In the genomic region with DNA sequence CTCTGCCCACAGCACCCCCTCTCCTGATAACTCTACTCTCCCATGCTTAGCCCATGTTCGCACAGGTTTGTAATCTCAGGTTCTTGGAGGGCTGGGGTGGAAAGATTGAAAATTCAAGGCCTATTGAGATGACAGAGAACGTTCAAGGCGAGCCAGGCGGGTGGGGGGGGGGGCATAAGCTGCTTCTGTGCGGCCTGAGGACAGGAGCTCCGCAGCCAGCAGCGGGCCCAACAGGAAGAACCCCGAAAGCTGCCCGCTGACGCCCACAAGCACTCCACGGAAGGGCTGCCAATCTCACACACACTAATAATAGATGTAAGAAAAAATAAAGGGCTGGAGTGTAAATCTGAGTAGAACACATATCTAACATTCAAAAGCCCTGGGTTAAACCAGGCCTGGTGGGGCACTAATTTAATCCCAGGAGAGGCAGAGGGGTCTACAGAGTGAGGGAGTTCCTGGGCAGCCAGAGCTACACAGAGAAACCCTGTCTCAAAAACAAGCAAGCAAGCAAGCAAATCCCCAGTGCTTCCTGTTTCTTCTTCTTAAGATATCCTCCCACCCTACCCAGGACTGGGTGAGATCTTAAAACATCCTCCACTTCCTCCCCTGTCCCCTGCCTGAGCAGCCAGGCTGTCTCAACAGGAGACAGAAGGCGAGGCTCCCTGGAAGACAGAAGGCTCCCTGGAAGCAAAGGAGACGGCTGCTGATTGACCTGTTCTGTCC, we compare ENCODE assay signal across 15 mouse cellular contexts. TPM values are rescaled to one million over a fixed set of nuclear protein-coding genes. Genes with fewer than 3 reads are reported as not detected.
DNase-seq lines count a peak whose midpoint lies in the region; ATAC-seq and TF ChIP-seq lines count a peak whose summit lies in the region.
"Had no signal": no experiment of that assay in that cellular context is flagged by ENCODE, and none has a peak within 500 bp of the region (broad histone marks: within the 10 kb centered on the region; RNA-seq: fewer than 3 reads in every experiment).

No protein-coding gene starts in this region.

- no peak overlapping the region for H3K4me3 ChIP-seq in kidney, adult 2 months (ENCODE audit: insufficient read depth, low read depth, low read length)
- H3K4me3 ChIP-seq in kidney, embryonic 14.5 days (ENCODE audit: low read length) = no peak overlapping the region
- H3K4me3 ChIP-seq in MEL (ENCODE audit: control insufficient read depth in 1 of 2, insufficient read depth in 1 of 2, low read depth in 2 of 2, low read length in 2 of 2) = peak overlapping the region; percentile 38 to 41

- H3K4me1 ChIP-seq in kidney, adult 2 months (ENCODE audit: control insufficient read depth, insufficient read depth, low read length) = peaks cover 14% of the 10 kb centered on the region
- H3K4me1 ChIP-seq in kidney, embryonic 14.5 days (ENCODE audit: control insufficient read depth, insufficient read depth, low read length) = peaks cover 17% of the 10 kb centered on the region
- H3K4me1 ChIP-seq in MEL (ENCODE audit: control insufficient read depth in 1 of 2, insufficient read depth in 2 of 2, low read length in 2 of 2) = peaks cover 9 to 38% of the 10 kb centered on the region in 2 experiments

- H3K79me2 ChIP-seq in MEL (ENCODE audit: control insufficient read depth, insufficient read depth, low read length, poor library complexity) = peaks cover 16% of the 10 kb centered on the region

- WGBS in kidney, adult 2 months = 56% methylated on average over 13 of the region's 13 CpGs
- 69% methylated on average over 13 of the region's 13 CpGs for WGBS in kidney, embryonic 14.5 days

- H3K9me3 ChIP-seq in kidney, embryonic 14.5 days (ENCODE audit: control insufficient read depth, low read length) = no peaks in the 10 kb centered on the region
- no peaks in the 10 kb centered on the region for H3K9me3 ChIP-seq in MEL (replicated peaks; ENCODE audit: insufficient read depth, low read length)
- H3K9me3 ChIP-seq: G1E had no signal

- no peak for ATAC-seq in kidney, embryonic 14.5 days (ENCODE audit: low FRiP score, low TSS enrichment)

- TF ChIP-seq EP300 in MEL (IDR thresholded peaks at IDR 0.05; ENCODE audit: low read depth in 1 of 2, low read length in 2 of 2) = peak; percentile 10 to 39; a peak in 1 of 4 replicates

- TF ChIP-seq POLR2A in kidney, adult 2 months (IDR thresholded peaks at IDR 0.05; ENCODE audit: low read depth, low read length) = no peak
- peak in 1 of 2 experiments; percentile 64; a peak in 2 of 4 replicates for TF ChIP-seq POLR2A in MEL (IDR thresholded peaks at IDR 0.05; ENCODE audit: control insufficient read depth in 1 of 2, insufficient read depth in 1 of 2, low read depth in 1 of 2, low read length in 2 of 2, poor library complexity in 1 of 2)

- TF ChIP-seq CTCF in kidney, adult 2 months (conservative IDR thresholded peaks at IDR 0.05; ENCODE audit: insufficient read depth, insufficient read length, low read depth, low read length) = no peak
- TF ChIP-seq CTCF in MEL (IDR thresholded peaks at IDR 0.05 in 2 of 3, conservative IDR thresholded peaks at IDR 0.05 in 1 of 3; ENCODE audit: control insufficient read depth in 1 of 3, insufficient read depth in 1 of 3, low read depth in 2 of 3, low read length in 3 of 3, poor library complexity in 1 of 3, severe bottlenecking in 1 of 3) = no peak

- H3K27ac ChIP-seq in kidney, adult 2 months (ENCODE audit: insufficient read depth, low read depth, low read length) = peak overlapping the region; percentile 37; the same call in 1 of the 2 replicates
- no peak overlapping the region for H3K27ac ChIP-seq in kidney, embryonic 14.5 days (ENCODE audit: low read depth, low read length)
- H3K27ac ChIP-seq in MEL (ENCODE audit: control insufficient read depth, low read depth, low read length) = peak overlapping the region; percentile 74

- no peak overlapping the region for H3K9ac ChIP-seq in kidney, embryonic 14.5 days (ENCODE audit: low read depth, low read length)
- H3K9ac ChIP-seq in MEL (ENCODE audit: control insufficient read depth, low read depth, low read length, poor library complexity, severe bottlenecking) = peak overlapping the region; percentile 58

- peak; percentile 50 for DNase-seq in kidney, adult 2 months
- DNase-seq in A20 (ENCODE audit: low read depth, low spot score) (peak; percentile 48), MEL (ENCODE audit: low read depth, low spot score) (peak; percentile 84)
- peak; percentile 57 for DNase-seq in lung, postnatal 10 days
- no peak for DNase-seq in cerebellum, adult 18-20 months
- DNase-seq in adrenal gland, postnatal 14 days = no peak
- DNase-seq in cerebellum, adult 9-10 months = no peak
- DNase-seq: adrenal gland, adult 8-10 months; cerebellum, postnatal 14 days; kidney, adult 18-20 months; retina, postnatal 1 day had no signal

- TF ChIP-seq RAD21 in MEL (IDR thresholded peaks at IDR 0.05; ENCODE audit: low read depth, low read length) = no peak

- no peak overlapping the region for H3K4me2 ChIP-seq in kidney, embryonic 14.5 days (replicated peaks; ENCODE audit: low read depth, low read length)

- no peaks in the 10 kb centered on the region for H3K36me3 ChIP-seq in kidney, adult 2 months (ENCODE audit: control insufficient read depth, insufficient read depth, low read length)
- H3K36me3 ChIP-seq in kidney, embryonic 14.5 days (ENCODE audit: control insufficient read depth, insufficient read depth, low read length) = peaks cover 17% of the 10 kb centered on the region; the same call in 1 of the 2 replicates
- H3K36me3 ChIP-seq in MEL (ENCODE audit: control insufficient read depth in 1 of 2, insufficient read depth in 2 of 2, low read length in 2 of 2) = peaks cover 0 to 24% of the 10 kb centered on the region in 2 experiments; a peak in 2 of 4 replicates

- H3K27me3 ChIP-seq in kidney, adult 2 months (replicated peaks; ENCODE audit: control insufficient read depth, insufficient read depth, low read length) = no peaks in the 10 kb centered on the region
- no peaks in the 10 kb centered on the region; the same call in 1 of the 2 replicates for H3K27me3 ChIP-seq in kidney, embryonic 14.5 days (ENCODE audit: control insufficient read depth, insufficient read depth, low read length)
- no peaks in the 10 kb centered on the region for H3K27me3 ChIP-seq in MEL (ENCODE audit: control insufficient read depth in 1 of 2, insufficient read depth in 2 of 2, low read length in 2 of 2)

TF ChIP-seq in MEL, 35 proteins besides CTCF, POLR2A, EP300 and RAD21 (continues in another document):
- TF ChIP-seq ZMIZ1 (IDR thresholded peaks at IDR 0.05; ENCODE audit: low read depth, low read length) (no peak), MXI1 (IDR thresholded peaks at IDR 0.05; ENCODE audit: low read depth, low read length) (0 out of 2 replicates have a peak, but pooled peaks have one; percentile 55), HCFC1 (IDR thresholded peaks at IDR 0.05; ENCODE audit: low read depth, low read length) (peak; percentile 47; the same call in 1 of the 2 replicates), NELFE (IDR thresholded peaks at IDR 0.05; ENCODE audit: low read depth, low read length) (peak; percentile 50), SIN3A (IDR thresholded peaks at IDR 0.05; ENCODE audit: low read length) (peak; percentile 38; the same call in 1 of the 2 replicates), USF1 (IDR thresholded peaks at IDR 0.05; ENCODE audit: low read depth, low read length) (peak; percentile 4; the same call in 1 of the 2 replicates), MAX (IDR thresholded peaks at IDR 0.05; ENCODE audit: low read length) (no peak), SMC3 (IDR thresholded peaks at IDR 0.05; ENCODE audit: low read depth, low read length) (no peak), TBP (IDR thresholded peaks at IDR 0.05; ENCODE audit: low read depth, low read length) (peak; percentile 79), CHD1 (IDR thresholded peaks at IDR 0.05; ENCODE audit: low read depth, low read length) (peak; percentile 57; the same call in 1 of the 2 replicates), POLR2AphosphoS5 (IDR thresholded peaks at IDR 0.05; ENCODE audit: borderline replicate concordance, low read depth, low read length) (no peak)

RNA-seq across cellular contexts. Expression of a gene that starts 2.3 kb away (rescaled TPM):
- polyA plus RNA-seq in kidney, adult 2 months (2012; rRNA removed) = 18.4 and 19.2 TPM in 2 replicates
- 34.7 and 39.5 TPM in 2 replicates for polyA plus RNA-seq in kidney, embryonic 14.5 days (2014; fragmentation: Nextera tagmentation; extraction: Ambion mirVana)
- 20.5 and 21.3 TPM in 2 replicates for total RNA-seq in MEL (2012; rRNA removed)
- polyA plus RNA-seq in MEL (2012; ENCODE audit: insufficient read depth in 1 of 2, insufficient read length in 2 of 2, low read depth in 1 of 2, low replicate concordance in 2 of 2, missing spikeins in 1 of 2) = 10 to 100 TPM in 1 of 2 experiments, not detected in 1; 37.9 TPM
- 8.2 and 10.7 TPM in 2 replicates for total RNA-seq in adrenal gland, postnatal 14 days (2021)

RNA-seq across cellular contexts. Expression of a gene that starts 10.3 kb away (rescaled TPM):
- polyA plus RNA-seq in kidney, adult 2 months (2012; rRNA removed) = 13.6 TPM in 2 replicates
- 5.7 and 5.9 TPM in 2 replicates for polyA plus RNA-seq in kidney, embryonic 14.5 days (2014; fragmentation: Nextera tagmentation; extraction: Ambion mirVana)
- 0.13 and 0.42 TPM in 2 replicates for total RNA-seq in MEL (2012; rRNA removed)
- 1 to 10 TPM in 1 of 2 experiments, not detected in 1; 2.3 TPM for polyA plus RNA-seq in MEL (2012; ENCODE audit: insufficient read depth in 1 of 2, insufficient read length in 2 of 2, low read depth in 1 of 2, low replicate concordance in 2 of 2, missing spikeins in 1 of 2)
- 10.8 and 16.3 TPM in 2 replicates for total RNA-seq in adrenal gland, postnatal 14 days (2021)
- polyA plus RNA-seq: G1E had no signal

RNA-seq across cellular contexts. Expression of a gene that starts 10.4 kb away (rescaled TPM):
- polyA plus RNA-seq in kidney, adult 2 months (2012; rRNA removed) = 3.4 TPM in 1 of 2 replicates, not detected in the other
- polyA plus RNA-seq in kidney, embryonic 14.5 days (2014; fragmentation: Nextera tagmentation; extraction: Ambion mirVana) = not detected in 2 replicates
- not detected in 2 replicates for total RNA-seq in MEL (2012; rRNA removed)
- not detected for polyA plus RNA-seq in MEL (2012; ENCODE audit: insufficient read depth in 1 of 2, insufficient read length in 2 of 2, low read depth in 1 of 2, low replicate concordance in 2 of 2, missing spikeins in 1 of 2)
- total RNA-seq in adrenal gland, postnatal 14 days (2021) = not detected in 2 replicates
- total RNA-seq: adrenal gland, adult 8-10 months; G1E; gastrocnemius, postnatal 4 days; left cerebral cortex, postnatal 25 days had no signal

RNA-seq across cellular contexts. Expression of a gene that starts 11.9 kb away (rescaled TPM):
- polyA plus RNA-seq in kidney, adult 2 months (2012; rRNA removed) = 484 and 509 TPM in 2 replicates
- 987 and 1,041 TPM in 2 replicates for polyA plus RNA-seq in kidney, embryonic 14.5 days (2014; fragmentation: Nextera tagmentation; extraction: Ambion mirVana)
- 437 and 453 TPM in 2 replicates for total RNA-seq in MEL (2012; rRNA removed)
- polyA plus RNA-seq in MEL (2012; ENCODE audit: insufficient read depth in 1 of 2, insufficient read length in 2 of 2, low read depth in 1 of 2, low replicate concordance in 2 of 2, missing spikeins in 1 of 2) = 100 to 1,000 TPM; 455 to 505 TPM
- total RNA-seq in adrenal gland, postnatal 14 days (2021) = 369 and 402 TPM in 2 replicates

RNA-seq across cellular contexts. Expression of a gene that starts 12.7 kb away (rescaled TPM):
- polyA plus RNA-seq in kidney, adult 2 months (2012; rRNA removed) = 2.3 and 9.1 TPM in 2 replicates
- polyA plus RNA-seq in kidney, embryonic 14.5 days (2014; fragmentation: Nextera tagmentation; extraction: Ambion mirVana) = 2.7 and 3.2 TPM in 2 replicates
- 14.0 and 15.2 TPM in 2 replicates for total RNA-seq in MEL (2012; rRNA removed)
- polyA plus RNA-seq in MEL (2012; ENCODE audit: insufficient read depth in 1 of 2, insufficient read length in 2 of 2, low read depth in 1 of 2, low replicate concordance in 2 of 2, missing spikeins in 1 of 2) = 10 to 100 TPM in 1 of 2 experiments, not detected in 1; 15.5 TPM
- total RNA-seq in adrenal gland, postnatal 14 days (2021) = 1.9 and 15.1 TPM in 2 replicates

Comparison
In these comparisons a context has a peak if more than half of its experiments do, and no peak if none do; other contexts are left out.
1. DNase-seq: peak in kidney, adult 2 months (single experiment), A20 (single experiment), MEL (single experiment) and lung, postnatal 10 days (single experiment); none in cerebellum, adult 18-20 months (0 of 2), adrenal gland, postnatal 14 days (single experiment) and cerebellum, adult 9-10 months (single experiment).
2. H3K4me3 ChIP-seq: peak in MEL (2 of 2); none in kidney, adult 2 months (single experiment) and kidney, embryonic 14.5 days (single experiment).